Mouse (Mus musculus): ENCODE measurements around the gene Dmp1.

The Dmp1 gene

DNA sequence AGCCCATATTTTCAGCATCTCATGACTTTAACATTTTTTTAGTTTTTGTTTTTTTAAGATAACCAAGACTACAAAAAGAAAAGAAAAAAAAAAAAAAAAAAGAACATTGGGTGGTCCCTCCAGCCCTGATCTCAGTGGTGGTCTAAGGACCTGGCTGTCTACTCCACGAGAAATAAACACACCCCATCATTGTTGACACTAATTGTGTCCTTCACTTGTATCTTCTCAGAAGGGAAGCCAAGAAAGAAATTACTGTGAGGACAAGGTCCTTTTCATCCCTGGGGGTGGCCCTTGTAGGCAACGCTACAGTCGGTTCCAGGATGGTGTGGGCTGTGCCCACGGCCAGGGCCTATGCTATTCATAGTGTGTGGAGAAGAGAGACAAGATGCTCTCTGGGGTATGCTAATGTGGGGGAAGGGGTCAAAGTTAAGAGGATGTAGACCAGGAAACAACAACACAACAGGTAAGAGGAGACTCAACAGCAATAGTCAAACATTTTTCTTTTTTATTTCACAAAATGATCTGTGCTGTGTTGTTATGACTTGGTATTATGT, 59.6 kb downstream of the Dmp1 start:
- no peak for DNase-seq (ENCODE audit: low spot score)

DNA sequence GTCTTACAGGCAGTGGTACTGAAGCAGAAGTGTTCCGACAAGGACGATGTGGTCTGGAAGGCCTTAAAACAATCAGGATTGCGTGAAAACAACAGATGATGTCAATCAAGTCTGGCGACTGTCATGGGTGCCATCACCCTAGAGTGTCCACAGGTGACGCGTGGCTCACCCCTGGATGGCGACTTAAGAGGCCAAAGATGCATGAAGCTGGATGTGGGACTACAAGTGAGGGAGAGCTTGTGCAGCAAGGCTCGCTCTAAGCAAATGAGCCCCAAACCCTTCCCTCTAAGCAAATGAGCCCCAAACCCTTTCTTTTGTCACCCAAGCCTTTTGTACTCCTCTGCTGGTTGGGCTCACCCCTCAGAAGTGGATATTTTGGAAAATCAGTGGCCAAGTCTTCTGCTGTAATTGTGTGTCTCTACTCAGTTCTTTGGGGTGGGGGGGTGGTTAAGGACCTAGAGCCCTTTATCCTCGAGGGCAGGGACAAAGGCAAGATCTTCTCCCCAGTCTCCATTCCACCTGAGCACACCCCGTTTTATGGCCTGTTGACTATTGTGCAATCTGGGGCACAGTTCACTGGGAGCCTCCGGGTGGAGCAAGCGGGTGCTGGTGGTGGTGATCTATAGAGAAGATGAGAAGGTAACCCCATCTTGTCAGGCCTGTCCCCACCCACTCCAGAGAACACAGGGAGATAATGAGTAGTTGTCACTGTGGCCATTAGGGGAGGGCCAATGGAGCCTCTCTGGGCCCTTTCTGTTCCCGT, 60.8 kb downstream of the Dmp1 start:
- DNase-seq (ENCODE audit: low spot score), result no peak

Data from testis, postnatal 10 days (tissue).